Mouse (Mus musculus) neural tube, embryonic 10.5 days (tissue): ENCODE results near the gene Hist1h3a.

ENCODE experiments used
- DNase-seq: peaks from one replicate; pipeline ENCODE4 v3.0.0-alpha.2; 2017; ENCODE audit warnings: low spot score; ENCODE audit errors: extremely low spot score

Gene Hist1h3a

GRCm38 (mm10) chr13:23759251-23759771, 2.9 kb downstream of the Hist1h3a start:
- no peak for DNase-seq

DNA sequence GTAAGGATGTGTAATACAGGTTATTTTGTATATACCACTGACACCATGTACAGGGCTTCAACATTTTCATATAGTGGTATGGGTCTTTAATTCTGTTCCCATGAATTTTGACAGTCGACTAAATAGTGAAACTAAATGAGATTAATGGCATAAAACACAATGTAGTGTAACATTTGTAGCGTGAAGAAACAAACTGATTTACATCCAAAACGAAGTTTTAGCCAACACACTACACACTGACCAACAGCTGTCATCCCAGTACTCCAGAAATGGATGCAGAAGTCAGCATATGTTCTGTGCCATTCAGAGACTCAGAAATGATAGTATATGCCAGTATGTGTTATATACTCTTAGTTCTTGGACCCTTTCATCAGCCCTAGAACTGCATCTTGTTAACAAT, 4.3 kb downstream of the Hist1h3a start:
- no peak for DNase-seq

DNA sequence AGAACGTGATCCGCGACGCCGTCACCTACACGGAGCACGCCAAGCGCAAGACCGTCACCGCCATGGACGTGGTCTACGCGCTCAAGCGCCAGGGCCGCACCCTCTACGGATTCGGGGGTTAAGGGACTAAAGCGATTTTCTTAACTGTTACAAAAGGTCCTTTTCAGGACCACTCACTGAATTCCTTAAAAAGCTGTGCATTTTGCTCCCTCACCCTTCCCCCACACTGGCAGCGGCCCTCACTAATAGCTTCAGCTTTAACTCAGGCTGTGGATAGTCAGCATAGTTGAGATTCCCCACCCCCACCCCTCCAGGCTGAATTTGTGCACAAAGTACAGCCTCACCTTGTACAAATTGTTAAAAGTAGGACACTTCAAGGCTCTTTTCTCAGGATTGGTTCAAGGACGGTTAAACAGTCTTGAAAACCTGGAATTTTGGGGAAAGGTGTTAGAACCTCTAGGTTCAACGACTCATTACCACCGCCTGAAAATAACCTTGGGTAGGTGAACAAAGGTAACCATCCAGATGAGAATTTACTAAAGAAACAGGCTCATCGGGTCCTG, 4.9 kb downstream of the Hist1h3a start:
- peak; percentile 63 for DNase-seq

DNA sequence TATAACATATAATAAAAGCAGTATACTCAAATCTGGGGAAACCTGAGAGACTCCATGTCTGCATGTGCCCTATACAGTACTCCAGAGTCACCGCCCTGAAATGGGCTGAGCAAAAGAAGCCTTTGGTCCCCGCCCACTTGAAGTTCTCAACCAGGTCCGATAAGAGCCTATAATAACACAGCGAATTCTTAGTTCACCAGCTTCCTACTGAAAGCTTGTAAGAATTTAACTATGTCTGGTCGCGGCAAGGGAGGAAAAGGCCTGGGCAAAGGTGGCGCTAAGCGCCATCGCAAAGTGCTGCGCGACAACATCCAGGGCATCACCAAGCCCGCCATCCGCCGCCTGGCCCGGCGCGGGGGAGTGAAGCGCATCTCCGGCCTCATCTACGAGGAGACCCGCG, 5.4 kb downstream of the Hist1h3a start, which contains the start of gene Hist1h4b:
TSS of gene Hist1h4b (plus strand) at position 224 of the 400 bp plus-strand sequence.
- DNase-seq, result peak; percentile 93

DNA sequence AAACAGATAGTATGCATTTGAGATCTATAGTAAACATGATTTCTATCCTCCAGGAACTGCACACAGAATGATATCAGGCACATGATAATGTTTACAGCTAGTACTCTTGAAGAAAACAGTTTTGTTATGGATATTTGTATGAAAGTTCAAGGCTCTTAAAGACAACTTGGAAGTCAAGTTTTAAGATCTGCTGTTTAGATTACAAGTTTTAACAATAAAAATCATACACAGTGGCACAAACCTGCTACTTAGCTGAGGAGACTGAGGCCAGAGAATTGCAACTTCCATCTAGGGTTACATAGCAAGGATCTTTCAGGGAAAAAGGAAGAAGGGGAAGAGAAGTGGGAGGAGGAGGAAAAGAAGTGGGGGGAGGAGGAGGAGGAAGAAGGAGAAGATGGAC, 7.2 kb downstream of the Hist1h3a start:
- DNase-seq, result no peak

DNA sequence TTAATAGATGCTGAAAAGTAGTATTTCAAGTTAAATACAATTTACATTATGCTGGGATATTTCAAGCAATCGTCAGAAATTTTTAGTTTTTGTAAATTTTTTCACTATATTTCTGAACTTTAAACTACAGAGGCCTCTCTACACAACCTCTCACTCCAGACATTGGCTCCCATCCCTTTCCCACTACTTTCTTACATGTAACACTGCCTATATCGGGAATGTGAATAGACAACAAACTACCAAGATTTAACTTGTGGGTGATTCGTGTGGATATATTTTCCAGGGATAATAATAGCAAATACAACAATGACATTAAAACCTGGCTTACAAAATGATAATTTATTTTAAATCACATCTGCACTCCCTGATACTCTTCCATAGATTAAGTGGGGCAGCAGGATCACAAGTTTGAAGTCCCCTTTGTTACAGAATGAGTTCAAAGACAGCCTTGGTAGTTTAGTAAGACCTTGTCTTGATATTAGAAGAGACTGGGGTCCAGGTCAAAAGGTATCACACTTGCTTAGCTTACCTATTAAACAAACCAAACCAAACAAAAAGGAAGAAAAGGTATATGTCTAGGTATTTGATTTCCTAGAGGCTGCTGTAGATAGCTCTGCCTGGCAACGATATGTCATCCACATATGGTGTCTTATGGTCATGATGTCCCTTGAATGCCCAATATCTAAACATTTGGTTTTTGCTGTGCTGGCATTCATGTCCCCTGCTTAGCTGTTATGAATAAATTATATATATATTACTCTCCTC, 8.7 kb downstream of the Hist1h3a start:
- DNase-seq, result no peak

DNA sequence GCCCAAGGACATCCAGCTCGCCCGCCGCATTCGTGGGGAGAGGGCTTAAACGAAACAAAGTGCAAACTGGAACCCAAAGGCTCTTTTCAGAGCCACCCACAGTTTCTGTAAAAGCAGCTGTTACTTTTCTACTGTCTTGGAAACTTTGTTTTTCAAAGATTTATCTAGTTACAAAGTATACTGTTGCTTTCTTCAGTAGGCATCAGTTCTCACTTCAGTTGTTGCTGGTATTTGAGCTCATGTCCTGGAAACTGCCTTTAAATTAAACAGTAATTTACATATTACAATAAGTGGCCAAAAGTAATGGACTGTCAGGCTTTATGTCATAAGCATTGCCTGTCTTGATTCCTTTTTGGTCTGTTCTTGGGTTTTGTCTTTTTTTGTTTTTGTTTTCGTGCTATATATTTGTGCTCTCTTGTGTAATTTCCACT, 9.4 kb downstream of the Hist1h3a start:
- no peak for DNase-seq

DNA sequence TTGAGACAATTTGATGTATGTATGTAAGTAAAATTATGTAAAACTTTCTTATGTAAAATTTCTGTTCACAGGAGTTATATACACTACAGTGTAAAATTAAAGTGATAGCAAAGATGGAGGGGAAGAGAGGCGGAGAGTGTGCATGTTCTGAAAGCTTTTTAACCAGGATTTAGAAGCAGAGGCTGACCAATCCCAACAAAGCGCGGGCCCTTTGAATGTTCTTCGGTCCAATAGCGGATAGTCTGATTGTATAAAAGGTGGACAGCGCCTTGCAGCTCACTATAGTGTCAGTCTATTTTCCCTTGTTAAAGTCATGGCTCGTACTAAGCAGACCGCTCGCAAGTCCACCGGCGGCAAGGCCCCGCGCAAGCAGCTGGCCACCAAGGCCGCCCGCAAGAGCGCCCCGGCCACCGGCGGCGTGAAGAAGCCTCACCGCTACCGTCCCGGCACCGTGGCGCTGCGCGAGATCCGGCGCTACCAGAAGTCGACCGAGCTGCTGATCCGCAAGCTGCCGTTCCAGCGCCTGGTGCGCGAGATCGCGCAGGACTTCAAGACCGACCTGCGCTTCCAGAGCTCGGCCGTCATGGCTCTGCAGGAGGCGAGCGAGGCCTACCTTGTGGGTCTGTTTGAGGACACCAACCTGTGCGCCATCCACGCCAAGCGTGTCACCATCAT, 10.0 kb downstream of the Hist1h3a start, which contains the start of gene Hist1h3b:
TSS of gene Hist1h3b (plus strand) at position 201 of the 675 bp plus-strand sequence.
- peak; percentile 87 for DNase-seq

DNA sequence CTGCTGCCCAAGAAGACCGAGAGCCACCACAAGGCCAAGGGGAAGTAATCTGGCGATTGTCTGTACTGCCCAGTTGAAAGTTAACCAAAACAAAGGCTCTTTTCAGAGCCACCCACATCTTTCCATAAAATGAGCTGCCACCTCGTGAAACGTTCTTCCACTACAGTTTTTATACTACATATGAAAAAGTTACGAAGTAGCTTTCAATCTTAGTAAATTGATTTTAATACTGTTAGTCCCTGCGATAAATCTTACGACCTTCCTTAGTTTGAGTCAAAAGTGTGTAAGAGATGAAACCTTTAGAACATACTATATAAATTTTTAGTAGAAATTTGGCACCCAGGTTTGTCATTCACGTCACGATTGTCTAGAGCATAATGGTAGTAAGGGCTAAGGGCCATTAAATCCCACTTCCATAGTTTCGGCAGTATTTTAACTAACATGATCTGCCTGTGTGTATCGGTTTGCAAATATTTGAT, 10.7 kb downstream of the Hist1h3a start:
- DNase-seq, result no peak

- peak; percentile 81 for DNase-seq
These were observed 11.2 kb downstream of the Hist1h3a start, which contains the start of gene Hist1h2ab for GRCm38 (mm10) chr13:23750839-23751477. Gene Hist1h2ab (plus strand): TSS chr13:23751126.

DNA sequence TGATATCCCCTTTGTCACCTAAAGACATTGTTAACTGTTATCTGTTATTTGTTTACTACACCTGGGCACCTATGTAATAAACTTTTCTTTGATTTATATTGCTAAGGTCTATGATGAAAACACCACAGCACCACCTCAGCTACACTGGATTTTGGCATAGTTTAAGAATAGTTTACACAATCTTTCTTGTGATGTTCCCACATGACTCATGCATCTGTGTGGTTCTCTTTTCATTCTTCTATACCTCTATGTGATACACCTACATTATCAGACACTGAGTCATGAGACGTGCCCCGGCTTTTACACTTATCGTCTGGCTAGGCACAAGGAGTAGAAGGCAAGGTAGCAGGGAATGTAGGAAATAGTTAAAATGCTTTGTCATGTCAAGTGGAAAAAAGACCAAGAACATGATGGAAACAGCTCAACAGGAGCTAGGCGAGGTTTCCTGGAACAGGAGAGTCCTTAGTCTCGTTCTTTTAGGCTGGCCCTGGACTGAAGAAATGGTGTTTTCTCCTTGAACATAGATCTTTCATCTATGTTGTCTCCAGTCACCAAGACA, 12.5 kb downstream of the Hist1h3a start:
- DNase-seq, result no peak

DNA sequence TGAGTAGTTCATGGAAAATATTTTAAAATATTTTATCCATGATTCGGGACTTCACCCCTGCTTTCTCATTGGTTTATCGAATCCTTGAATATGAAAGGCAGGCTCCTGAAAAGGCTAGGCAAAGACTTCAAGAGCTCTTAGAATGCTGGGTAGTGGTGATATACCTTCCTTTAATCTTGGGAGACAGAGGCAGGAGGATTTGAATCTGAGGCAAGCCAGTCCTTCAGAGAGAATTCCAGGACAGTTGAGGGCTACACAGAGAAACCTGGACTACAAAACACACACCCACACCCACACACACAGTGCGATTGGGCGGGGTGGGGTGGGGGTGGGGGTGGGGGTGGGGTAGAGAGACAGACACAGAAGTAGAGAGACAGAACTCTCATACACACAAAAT, 14.3 kb downstream of the Hist1h3a start:
- peak; percentile 52 for DNase-seq

GRCm38 (mm10) chr13:23747081-23747891, 14.9 kb downstream of the Hist1h3a start:
- DNase-seq, result peak; percentile 39

GRCm38 (mm10) chr13:23746201-23747080, 15.7 kb downstream of the Hist1h3a start, which contains the start of gene Hist1h2bb:
Gene Hist1h2bb (plus strand): TSS chr13:23746734.
- peak; percentile 84 for DNase-seq

DNA sequence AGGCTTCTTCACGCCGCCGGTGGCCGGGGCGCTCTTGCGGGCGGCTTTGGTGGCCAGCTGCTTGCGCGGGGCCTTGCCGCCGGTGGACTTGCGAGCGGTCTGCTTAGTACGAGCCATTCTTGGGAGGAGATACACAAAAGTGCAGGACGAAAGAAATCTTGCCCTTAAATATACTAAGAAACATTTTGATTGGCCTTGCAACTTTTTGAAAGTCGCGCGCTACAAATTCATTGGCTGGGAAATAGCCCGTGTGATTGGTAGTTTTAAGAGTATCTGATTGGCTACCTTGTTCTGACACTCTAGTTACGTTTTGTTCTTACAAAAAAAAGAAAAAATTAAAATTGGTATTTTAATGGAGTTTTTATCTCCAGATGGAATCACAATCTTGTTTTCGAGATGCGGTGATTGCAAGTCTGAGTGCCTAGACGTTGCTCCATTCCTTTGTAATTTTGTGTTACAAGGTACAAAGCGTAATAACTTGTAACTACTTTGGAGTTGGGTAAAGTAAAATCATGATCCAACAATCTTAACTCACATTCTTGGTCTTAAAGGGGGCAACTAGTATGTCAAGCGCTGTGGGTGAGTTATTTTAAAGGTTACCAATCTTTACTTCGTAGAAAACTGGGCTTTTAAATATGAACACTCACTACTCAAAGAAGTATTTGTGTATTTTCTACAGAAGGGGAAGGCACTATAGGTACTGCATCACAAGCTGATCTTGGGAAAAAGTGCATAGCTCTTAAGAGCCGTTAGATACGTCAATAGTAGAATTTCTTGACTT, 16.6 kb downstream of the Hist1h3a start, which contains the start of gene Hist1h3c:
TSS of gene Hist1h3c (minus strand) at position 222 of the 781 bp plus-strand sequence.
- DNase-seq, result peak; percentile 78

- no peak for DNase-seq
These were observed 17.5 kb downstream of the Hist1h3a start for GRCm38 (mm10) chr13:23744421-23745380.

- no peak for DNase-seq
These were observed 18.2 kb downstream of the Hist1h3a start for GRCm38 (mm10) chr13:23743963-23744362.
